Mouse (Mus musculus) urinary bladder, postnatal 4 days (tissue): ENCODE measurements at regions not wholly inside any gene's neighbourhood (a gene's known extent, or its start where the extent isn't known, plus 50 kb on each side); places are given as distances from the start of the nearest gene placed in this dataset.
A peak's percentile ranks its signal among the peaks of the same experiment; 100 is the strongest.

Experiments used
- DNase-seq, 2 experiments: peaks; one replicate each; pipeline ENCODE4 v3.0.0; 2021 to 2022; ENCODE audit warnings: low spot score in 2 of 2

DNA sequence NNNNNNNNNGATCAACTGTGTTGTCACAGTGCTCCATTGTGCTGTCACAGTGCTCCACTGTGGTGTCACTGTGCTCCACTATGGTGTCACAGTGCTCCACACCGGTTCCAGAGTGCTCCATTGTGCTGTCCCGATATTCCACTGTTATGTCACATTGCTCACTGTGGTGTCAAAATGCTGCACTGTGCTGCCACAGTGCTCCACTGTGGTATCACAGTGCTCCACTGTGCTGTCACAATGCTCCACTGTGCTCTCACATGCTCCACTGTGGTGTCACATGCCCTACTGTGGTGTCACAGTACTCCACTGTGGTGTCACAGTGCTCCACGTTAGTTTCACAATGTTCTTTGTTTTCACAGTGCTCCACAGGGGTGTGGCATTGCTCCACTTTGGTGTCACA lies 359.3 kb upstream of the Olfr161 start:
- peak; percentile 18 to 60 for DNase-seq

DNA sequence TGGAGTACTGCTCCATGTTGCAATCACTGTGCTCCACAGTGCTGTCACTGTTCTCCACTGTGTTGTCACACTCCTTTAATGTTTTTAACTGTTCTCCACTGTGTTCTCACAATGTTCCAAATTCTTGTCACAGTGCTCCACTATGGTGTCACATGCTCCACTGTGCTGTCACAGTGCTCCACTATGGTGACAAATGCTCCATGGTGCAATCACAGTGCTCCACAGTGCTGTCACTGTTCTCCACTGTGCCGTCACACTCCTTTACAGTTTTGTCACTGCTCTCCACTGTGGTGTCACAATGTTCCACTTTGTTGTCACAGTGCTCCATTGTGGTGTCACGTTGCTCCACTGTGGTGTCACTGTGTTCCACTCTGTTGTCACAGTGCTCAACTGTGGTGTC lies 358.2 kb upstream of the Olfr161 start:
- DNase-seq = no peak

DNA sequence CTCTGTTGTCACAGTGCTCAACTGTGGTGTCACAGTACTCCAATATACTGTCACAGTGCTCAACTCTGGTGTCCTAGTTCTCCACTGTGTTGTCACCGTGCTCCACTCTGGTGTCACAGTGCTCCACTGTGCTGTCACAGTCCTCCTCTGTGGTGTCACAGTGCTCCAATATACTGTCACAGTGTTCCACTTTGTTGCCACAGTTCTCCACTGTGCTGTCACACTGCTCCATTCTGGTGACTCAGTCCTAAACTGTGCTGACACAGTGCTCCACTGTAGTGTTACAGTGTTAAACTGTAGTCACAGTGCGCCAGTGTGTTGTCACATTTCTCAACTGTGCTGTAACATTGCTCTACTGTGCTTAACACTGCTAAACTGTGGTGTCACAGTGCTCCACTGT lies 356.8 kb upstream of the Olfr161 start:
- DNase-seq = no peak

DNA sequence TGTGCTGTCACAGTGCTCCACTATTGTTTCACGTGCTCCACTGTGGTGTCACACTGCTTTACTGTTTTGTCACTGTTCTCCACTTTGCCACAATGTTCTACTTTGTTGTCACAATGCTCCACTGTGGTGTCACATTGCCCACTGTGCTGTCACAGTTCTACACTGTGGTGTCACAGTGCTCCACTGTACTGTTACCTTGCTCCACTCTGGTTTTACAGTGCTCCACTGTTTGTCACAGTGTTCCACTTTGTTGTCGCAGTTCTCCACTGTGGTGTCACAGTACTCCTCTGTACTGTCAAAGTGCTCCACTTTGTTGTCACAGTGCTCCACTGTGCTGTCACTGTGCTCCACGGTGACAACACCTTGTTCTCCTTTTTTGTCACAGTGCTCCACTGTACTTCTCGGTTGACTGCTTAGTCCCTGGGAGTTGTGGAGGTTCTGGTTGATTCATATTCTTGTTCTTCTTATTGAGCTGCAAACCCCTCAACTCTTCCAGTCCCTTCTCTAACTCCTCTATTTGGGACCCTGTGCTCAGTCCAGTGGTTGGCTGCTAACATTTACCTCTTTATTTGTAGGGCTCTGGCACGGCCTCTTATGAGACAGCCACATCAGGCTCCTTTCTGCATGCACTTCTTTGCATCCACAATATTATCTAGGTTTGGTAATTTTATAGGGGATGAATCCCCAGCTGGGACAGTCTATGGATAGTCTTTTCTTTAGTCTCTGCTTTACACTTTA lies 349.7 kb upstream of the Olfr161 start:
- DNase-seq = peak in 1 of 2 experiments; percentile 61

DNA sequence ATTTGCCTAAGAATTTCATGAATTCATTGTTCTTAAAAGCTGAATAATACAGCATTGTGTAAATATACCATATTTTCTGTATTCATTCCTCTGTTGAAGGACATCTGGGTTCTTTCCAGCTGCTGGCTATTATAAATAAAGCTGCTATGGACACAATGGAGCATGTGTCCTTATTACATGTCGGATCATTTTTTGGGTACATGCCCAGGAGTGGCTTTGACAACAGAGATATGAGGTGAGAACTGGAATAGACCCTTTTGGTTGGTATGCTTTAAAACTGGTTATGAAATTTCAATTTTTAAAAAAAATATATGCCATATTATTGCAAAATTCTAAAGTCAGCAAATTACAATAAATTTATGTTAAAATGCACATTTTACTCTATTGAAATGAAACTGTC lies 348.9 kb upstream of the Olfr161 start:
- no peak for DNase-seq

DNA sequence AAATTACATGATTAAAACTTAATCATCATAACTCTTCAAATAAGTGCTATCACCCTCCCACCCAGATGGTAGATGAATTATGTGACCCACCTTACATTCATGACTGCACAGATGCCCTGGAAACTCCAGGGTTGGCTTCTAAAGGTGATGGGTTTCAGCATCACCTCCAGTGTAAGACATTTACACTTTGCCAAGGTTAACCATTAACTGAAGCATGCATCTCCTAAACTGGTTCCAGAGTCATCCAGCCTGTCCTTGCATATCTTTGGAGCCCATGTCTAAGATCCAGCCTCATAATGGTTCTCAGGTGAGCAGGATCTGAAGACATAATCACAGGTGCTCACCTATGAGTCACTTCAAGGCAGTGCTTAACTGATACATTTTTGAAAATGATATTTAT lies 344.4 kb upstream of the Olfr161 start:
- DNase-seq = no peak

DNA sequence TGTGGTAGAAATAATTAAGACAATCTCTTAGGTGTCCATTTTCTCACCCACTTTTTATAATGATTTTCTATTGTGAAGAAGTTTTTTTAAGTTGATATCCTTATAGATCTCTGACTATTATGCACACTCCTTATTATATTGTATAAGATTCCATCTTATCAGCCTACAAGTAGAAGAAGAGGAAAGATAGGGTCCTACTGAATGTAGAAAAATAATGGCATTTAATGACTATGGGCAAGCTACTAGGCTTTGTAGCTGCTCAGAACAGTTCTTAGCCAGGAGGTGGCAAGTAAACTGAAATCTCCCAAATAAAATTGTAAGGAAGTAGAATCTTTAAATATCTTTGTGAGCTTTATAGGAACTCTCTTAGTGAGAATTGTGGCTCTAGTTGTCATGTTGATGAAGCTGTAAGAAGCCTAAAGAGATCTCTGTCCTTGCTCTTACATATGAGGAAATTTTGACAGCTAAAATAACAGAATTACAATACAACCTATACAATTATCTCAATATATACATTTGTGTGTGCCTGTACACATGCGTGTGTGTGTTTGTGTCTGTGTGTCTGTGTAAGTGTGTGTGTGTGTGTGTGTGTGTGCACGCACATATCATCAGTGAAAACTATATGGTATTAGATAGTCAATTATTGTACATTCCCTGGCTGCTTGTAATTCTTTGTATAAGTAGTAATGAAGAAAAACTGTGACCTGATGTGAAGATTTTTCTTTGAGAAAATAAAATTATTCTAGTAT lies 343.7 kb upstream of the Olfr161 start:
- DNase-seq = no peak

DNA sequence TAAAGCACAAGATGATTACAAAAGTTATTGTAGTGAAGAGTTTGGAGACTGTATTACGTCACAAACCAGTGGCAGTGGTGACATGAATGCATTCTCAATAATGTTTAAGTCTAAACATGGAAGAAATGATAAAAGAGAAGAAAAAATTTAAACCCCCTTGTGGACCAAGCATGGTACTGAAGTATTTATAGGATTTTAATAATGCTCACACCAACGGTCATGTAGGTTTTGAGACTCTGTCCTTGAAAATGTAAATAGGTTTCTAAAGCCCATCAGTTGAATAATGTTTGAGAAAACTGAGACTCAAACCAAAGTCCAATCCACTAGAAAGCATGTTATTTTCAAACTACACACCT lies 343.1 kb upstream of the Olfr161 start:
- DNase-seq = no peak

DNA sequence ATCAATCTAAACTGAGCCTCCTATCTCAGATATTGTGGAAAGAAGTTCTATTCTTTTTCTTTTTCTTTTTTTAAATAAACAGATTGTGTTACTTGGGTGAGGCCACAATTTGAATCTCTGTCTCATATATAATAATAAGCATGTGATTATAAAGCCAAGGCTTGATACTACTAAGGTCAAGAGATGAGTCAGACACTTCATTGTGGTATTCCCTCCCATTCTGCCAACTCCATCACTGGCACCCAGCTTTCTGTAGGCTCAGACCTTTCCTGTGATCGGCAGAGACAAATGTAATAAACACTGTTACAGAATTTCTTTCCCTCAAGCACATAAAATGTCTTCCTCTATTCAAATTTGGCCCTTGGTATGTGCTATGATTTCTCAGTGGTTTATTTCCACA lies 337.0 kb upstream of the Olfr161 start:
- no peak for DNase-seq

DNA sequence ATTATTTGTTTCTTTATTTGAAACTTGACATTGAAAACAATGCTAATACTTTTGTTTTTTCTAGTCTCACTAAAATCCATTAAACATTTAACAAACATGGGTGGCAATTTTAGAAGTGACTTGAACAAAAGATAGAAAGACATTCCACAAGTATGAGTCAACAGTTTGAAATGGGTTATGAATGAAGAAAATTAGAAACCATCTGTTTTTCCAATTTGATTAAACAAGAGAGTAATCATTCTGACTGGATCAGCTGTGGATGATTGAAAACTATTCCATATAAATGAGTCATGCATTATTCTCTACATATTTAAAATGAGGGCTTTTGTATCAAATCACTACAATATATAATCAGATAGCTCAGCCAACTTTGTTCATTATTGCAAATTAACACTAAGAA lies 334.8 kb upstream of the Olfr161 start:
- no peak for DNase-seq

DNA sequence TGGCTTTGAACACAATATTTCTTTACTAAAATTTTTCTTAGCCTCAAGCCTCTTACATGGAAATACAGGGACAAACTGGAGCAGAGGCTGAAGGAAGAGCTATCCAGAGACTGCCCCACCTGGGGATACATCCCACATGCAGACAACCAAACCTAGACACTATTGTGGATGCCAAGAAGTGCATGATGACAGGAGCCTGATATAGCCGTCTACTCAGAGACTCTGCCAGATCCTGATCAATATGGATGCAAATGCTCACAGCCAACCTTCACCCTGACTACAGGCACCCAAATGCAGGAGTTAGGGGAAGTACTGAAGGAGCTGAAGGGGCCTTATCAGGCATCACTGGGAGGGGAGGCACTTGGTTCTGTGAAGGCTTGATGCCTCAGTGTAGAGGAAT lies 325.5 kb upstream of the Olfr161 start:
- no peak for DNase-seq

DNA sequence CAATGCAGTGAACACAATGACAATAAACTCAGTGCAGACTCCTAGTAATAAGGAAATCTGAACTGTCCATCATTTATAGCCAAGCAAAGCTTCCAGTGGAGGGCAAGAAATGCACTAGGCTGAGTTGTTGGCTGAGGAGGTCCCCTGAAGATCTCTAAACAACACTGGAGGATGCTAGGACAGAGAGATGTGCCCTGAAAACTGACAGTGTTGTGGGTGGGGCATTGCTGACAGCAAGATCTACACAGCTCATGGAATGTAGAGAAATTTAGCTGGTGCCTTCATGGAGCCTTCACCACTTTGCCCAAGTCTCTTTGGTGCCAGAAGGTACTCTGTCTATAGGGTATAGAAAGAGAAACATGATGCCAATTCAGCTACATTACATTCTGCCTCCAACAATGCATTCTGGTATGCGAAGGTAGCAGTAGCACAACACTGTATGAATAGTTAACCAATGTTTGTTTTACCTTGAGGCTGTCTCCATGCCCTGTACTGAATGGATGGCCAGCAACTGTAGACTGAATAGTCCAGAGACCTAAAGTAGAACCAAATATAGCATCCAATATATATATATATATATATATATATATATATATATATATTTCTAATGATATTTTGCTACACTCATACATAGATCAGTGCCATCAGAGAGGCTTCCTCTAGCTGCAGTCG lies 318.9 kb upstream of the Olfr161 start:
- DNase-seq = no peak

DNA sequence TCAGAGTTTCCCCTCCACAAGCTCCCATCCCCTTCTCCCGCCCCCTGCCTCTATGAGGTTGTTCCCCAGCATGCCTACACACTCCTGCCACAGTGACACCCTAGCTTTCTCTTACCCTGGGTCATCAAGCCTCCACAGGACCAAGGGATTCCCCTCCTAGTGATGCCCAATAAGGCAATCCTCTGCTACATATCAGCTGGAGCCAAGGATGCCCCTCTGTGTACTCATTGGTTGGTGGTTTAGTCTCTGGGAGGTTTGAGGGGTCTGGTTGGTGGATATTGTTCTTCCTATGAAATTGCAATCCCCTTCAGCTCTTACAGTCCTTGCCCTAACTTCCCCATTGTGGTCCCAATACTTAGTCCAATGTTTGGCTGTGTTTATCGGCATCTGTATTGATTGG lies 317.4 kb upstream of the Olfr161 start:
- no peak for DNase-seq
